Mouse (Mus musculus): ENCODE data around the gene Nudt19. TPM values are rescaled to one million over a fixed set of nuclear protein-coding genes. Genes with fewer than 3 reads are reported as not detected.
"Not testable (repeated sequence)": the region's sequence is repeated elsewhere in the genome, so short reads cannot be mapped to it uniquely, and the experiment has no call there.

Gene Nudt19
- polyA plus RNA-seq, 1 experiment from 2014 or later = 86.7 TPM

DNA sequence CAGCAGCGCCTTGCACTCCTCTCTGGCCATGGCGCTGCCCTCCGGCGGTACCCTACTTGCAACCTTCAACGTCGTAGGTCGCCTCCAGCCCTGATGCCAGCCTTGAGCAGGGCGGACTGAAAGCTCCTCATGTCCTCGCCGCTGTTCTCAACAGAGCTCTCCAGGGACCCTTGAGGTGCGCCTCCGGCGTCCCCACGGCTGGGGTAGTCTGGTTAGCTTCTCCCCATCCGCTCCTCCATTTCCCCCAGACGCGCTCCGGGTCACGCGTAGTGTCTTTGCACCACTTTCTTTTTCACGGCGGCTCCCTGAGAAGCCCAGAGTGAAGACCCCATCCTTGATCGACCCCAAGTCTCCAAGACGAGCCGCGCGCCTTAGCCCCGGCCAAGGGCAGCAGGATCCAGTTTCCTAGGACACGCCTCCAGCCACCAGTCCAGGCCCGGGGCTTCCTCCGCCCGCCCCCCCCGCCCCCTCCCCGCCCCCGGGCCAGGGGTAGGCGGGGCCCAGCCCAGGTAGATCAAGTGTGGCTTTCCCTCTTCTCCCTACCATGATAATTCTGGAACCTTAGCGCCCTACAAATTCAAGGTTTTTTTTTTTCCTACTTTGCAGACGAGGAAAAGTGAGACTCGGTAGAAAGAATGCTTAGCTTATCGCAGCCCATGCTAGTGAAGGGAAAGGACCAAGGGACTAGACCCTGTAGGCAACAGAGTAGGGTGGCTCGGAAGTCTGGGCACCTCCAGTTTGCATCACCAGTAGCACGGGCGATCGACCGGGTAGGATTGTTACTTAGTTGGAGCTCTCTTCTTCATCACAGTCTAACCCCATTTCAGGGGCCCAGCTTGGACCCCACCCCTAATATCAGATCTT is 29.3 kb upstream of the Nudt19 start, which contains the start of gene Rgs9bp:
Gene Rgs9bp (minus strand): TSS at position 392 of the 864 bp plus-strand sequence.
- Histone ChIP-seq H3K9ac (peak within 1 kb of the TSS; percentile 76), H3K9me3 (no peaks in the 10 kb centered on the region), H3K4me2 (peak within 1 kb of the TSS; percentile 97), H3K36me3 (no peaks in the 10 kb centered on the region), H3K4me3 (peak within 1 kb of the TSS; percentile 72), H3K27me3 (peaks cover 44% of the 10 kb centered on the region), H3K4me1 (replicated peaks) (peaks cover 34% of the 10 kb centered on the region), H3K27ac (replicated peaks) (peak within 1 kb of the TSS; percentile 74)
- peak; percentile 68 for ATAC-seq (ENCODE audit: low read depth)
- WGBS = under 1% methylated on average over 45 of the region's 45 CpGs

- Histone ChIP-seq H3K36me3 (no peaks in the 10 kb centered on the region), H3K4me1 (replicated peaks) (peaks cover 34% of the 10 kb centered on the region), H3K27me3 (peaks cover 44% of the 10 kb centered on the region), H3K9me3 (no peaks in the 10 kb centered on the region), H3K27ac (replicated peaks) (no peak overlapping the region), H3K4me2 (peak overlapping the region; percentile 97), H3K9ac (peak overlapping the region; percentile 64), H3K4me3 (peak overlapping the region; percentile 72)
- ATAC-seq (ENCODE audit: low read depth) = no peak
- WGBS = under 1% methylated on average over 50 of the region's 50 CpGs
Observed at GRCm38 (mm10) chr7:35584786-35585190, 28.7 kb upstream of the Nudt19 start.

DNA sequence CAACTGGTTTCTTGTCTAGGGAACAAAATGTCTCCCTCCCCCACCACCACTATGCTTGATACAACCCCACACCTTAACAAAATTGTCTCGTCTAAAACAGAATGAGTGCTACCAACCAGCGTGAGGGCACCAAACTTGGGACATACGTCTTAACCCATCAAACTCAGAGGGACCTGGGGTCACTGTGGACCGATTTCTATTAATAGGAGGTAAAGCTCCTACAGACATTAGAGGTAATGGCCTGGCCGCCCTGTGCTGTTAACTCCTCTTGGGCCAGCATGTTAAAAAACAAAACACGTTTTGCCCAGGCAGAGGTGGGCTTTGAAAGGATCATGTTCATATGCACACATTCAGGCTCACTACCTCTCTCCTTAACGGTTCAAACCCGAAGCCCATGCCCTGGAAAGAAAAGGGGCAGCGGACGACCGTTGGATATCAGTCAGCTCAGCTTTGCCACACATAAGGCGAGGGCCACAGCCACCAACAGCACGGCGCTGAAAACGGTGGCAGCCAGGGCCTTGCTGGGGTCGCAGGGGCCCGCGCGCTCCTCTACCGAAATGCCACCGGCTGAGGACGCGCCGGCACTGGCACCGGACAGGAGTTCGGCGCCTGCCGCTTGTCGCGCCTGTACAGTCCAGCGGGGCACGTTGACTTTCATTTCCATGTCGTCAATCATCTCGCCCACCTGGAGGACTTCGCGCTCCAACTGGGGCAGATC is 28.1 kb upstream of the Nudt19 start:
- WGBS = 6% methylated on average over 36 of the region's 36 CpGs
- no peak for ATAC-seq (ENCODE audit: low read depth)
- Histone ChIP-seq H3K36me3 (no peaks in the 10 kb centered on the region), H3K27ac (replicated peaks) (no peak overlapping the region), H3K27me3 (peaks cover 44% of the 10 kb centered on the region), H3K4me3 (peak overlapping the region; percentile 72), H3K4me2 (peak overlapping the region; percentile 97), H3K9me3 (no peaks in the 10 kb centered on the region), H3K4me1 (replicated peaks) (peaks cover 31% of the 10 kb centered on the region), H3K9ac (peak overlapping the region; percentile 64)

DNA sequence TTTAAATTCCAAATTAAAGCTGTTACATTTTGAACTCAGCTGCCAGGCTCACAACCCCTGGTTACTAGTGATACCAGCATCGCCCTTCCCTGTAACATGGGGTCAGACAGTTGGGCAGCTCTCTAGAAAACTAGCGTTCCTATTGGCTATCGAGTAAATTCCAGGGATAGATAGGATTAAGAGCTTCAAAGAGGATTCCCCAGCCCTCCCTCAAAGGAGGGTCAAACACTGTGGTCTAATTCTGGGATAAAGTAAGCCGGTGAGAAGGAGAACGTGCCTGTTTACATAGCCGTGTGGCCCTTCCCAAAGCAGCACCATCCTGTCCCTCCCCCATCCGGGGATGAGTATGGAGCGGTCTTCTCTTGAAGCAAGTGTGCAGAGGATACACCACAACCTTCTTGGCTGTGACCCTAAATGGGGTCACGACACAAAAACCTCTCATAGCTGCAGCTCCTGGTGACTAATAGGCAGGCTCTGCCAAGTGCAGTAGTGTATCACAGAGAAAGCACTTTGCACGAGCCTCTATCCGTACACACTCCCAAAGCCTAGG is 27.4 kb upstream of the Nudt19 start:
- no peak for ATAC-seq (ENCODE audit: low read depth)
- Histone ChIP-seq H3K36me3 (no peaks in the 10 kb centered on the region), H3K9ac (no peak overlapping the region), H3K4me1 (replicated peaks) (peaks cover 29% of the 10 kb centered on the region), H3K27me3 (peaks cover 44% of the 10 kb centered on the region), H3K4me2 (no peak overlapping the region), H3K27ac (replicated peaks) (no peak overlapping the region), H3K4me3 (no peak overlapping the region), H3K9me3 (no peaks in the 10 kb centered on the region)
- 21% methylated on average over 11 of the region's 11 CpGs for WGBS

DNA sequence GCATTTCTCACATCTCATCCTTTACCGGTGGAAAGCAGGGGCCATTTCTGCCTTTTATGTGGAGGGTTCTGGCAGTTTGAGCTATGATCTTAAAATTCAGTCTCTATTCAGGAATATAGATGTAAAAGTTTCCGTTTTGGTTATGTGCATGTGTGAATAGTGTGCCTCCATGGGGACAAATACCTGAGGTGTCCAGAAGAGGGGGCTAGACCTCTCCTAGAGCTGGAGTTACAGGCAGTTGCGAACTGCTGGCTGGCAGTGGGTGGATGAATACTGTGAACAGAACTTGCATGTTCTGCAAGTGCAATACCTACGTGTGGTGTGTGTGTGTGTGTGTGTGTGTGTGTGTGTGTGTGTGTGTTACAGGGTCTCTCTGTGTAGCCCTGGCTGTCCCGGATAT is 26.6 kb upstream of the Nudt19 start:
- no peak overlapping the region for H3K4me2 ChIP-seq
- 73% methylated on average over 5 of the region's 5 CpGs for WGBS
- peaks cover 28% of the 10 kb centered on the region for H3K4me1 ChIP-seq (replicated peaks)
- H3K27me3 ChIP-seq = peaks cover 48% of the 10 kb centered on the region
- no peaks in the 10 kb centered on the region for H3K9me3 ChIP-seq
- no peak overlapping the region for H3K27ac ChIP-seq (replicated peaks)
- no peaks in the 10 kb centered on the region for H3K36me3 ChIP-seq
- ATAC-seq (ENCODE audit: low read depth) = no peak
- H3K4me3 ChIP-seq = no peak overlapping the region
- no peak overlapping the region for H3K9ac ChIP-seq

DNA sequence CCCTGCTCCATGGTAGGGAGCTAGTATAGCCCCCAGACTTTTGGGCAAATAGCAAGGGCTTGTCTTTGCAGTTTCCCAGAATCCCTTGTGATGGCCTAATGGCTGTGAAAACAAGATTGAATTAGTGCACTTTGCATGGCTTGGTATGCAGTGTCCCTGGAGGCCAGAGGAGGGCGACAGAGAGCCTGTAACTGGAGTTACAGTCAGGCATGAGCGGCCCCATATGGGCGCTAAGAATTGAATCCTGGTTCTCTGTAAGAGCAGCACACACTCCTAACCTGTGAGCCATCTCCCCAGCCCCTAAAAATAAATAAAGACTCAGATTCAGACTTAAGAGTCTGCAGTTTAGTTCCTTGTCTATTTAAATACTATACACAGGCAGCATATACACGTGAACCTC is 23.7 kb upstream of the Nudt19 start:
- Histone ChIP-seq H3K4me3 (no peak overlapping the region), H3K9me3 (no peaks in the 10 kb centered on the region), H3K9ac (no peak overlapping the region), H3K27me3 (peaks cover 50% of the 10 kb centered on the region), H3K4me1 (replicated peaks) (peaks cover 10% of the 10 kb centered on the region), H3K27ac (replicated peaks) (no peak overlapping the region), H3K36me3 (no peaks in the 10 kb centered on the region), H3K4me2 (no peak overlapping the region)
- 34% methylated on average over 4 of the region's 4 CpGs for WGBS
- ATAC-seq (ENCODE audit: low read depth) = no peak

- H3K4me3 ChIP-seq; H3K27ac ChIP-seq (replicated peaks); ATAC-seq (ENCODE audit: low read depth); H3K4me2 ChIP-seq; H3K4me1 ChIP-seq (replicated peaks); H3K9me3 ChIP-seq; H3K9ac ChIP-seq; H3K36me3 ChIP-seq; H3K27me3 ChIP-seq: not testable (repeated sequence)
- 21% methylated on average over 6 of the region's 6 CpGs for WGBS
Observed at GRCm38 (mm10) chr7:35570883-35571282, 14.8 kb upstream of the Nudt19 start.

DNA sequence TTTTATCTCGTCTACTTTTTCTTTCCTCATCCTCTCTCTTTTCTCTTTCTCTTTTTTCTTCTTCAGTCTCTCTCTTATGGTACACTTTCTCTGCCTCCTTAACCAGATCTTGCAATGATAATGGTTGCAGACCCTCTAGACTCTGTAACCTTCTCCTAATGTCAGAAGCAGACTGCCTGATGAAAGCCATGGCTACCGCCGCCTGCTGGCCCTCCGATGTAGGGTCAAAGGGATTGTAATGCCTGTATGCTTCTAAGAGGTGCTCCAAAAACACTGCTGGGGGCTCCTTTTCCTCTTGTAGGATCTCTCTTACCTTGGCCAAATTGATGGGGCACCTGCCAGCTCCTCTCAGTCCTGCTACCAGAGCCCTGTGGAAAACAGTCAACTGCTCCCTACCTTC is 13.6 kb upstream of the Nudt19 start:
- H3K9me3 ChIP-seq; H3K4me2 ChIP-seq; H3K9ac ChIP-seq; H3K27ac ChIP-seq (replicated peaks); H3K27me3 ChIP-seq; H3K4me1 ChIP-seq (replicated peaks); H3K36me3 ChIP-seq; ATAC-seq (ENCODE audit: low read depth); H3K4me3 ChIP-seq: not testable (repeated sequence)
- 90% methylated on average over 4 of the region's 4 CpGs for WGBS

DNA sequence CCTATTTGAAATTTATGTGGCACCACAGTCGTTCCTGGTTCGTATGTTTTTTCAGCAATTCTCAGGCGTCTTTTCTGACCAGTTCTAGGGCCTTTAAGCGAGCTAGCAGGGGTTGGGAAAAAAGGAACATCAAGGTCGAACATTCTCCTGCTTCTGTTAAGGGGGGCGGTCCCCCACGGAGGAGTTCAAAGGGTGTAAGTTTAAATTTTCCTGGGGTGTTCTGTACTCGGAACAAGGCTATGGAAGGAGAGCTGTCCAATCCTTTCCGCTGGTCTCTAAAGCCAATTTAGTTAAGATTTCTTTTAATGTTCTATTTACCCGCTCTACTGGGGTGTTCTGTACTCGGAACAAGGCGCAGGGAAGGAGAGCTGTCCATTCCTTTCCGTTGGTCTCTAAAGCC is 9.9 kb upstream of the Nudt19 start:
- H3K4me2 ChIP-seq; H3K27me3 ChIP-seq; H3K27ac ChIP-seq (replicated peaks); H3K4me3 ChIP-seq; ATAC-seq (ENCODE audit: low read depth); H3K9me3 ChIP-seq; H3K9ac ChIP-seq; H3K4me1 ChIP-seq (replicated peaks); H3K36me3 ChIP-seq: not testable (repeated sequence)
- 81% methylated on average over 13 of the region's 13 CpGs for WGBS

DNA sequence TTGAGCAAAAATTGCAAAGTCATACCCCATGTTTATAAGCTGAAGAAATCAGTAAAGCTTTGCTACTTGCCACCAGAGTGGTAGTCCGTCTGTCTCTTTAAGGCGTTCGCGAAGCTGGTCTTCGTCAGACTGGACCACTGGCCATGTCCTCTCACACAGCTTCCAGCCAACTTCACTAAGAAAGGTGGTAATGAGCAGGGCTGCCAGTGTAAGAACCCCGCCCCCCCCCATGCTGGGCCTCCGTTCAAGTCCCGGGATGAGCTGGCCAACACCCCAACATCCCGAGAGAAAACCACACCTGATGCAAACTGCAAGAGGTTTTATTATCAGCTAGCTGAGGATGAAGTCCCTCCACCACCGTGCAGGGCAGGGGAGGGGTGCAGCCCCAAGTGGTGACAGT is 8.8 kb upstream of the Nudt19 start:
- ATAC-seq (ENCODE audit: low read depth); H3K27ac ChIP-seq (replicated peaks); H3K4me1 ChIP-seq (replicated peaks); H3K9me3 ChIP-seq; H3K27me3 ChIP-seq; H3K9ac ChIP-seq; H3K4me2 ChIP-seq; H3K4me3 ChIP-seq; H3K36me3 ChIP-seq: not testable (repeated sequence)
- 86% methylated on average over 10 of the region's 10 CpGs for WGBS

DNA sequence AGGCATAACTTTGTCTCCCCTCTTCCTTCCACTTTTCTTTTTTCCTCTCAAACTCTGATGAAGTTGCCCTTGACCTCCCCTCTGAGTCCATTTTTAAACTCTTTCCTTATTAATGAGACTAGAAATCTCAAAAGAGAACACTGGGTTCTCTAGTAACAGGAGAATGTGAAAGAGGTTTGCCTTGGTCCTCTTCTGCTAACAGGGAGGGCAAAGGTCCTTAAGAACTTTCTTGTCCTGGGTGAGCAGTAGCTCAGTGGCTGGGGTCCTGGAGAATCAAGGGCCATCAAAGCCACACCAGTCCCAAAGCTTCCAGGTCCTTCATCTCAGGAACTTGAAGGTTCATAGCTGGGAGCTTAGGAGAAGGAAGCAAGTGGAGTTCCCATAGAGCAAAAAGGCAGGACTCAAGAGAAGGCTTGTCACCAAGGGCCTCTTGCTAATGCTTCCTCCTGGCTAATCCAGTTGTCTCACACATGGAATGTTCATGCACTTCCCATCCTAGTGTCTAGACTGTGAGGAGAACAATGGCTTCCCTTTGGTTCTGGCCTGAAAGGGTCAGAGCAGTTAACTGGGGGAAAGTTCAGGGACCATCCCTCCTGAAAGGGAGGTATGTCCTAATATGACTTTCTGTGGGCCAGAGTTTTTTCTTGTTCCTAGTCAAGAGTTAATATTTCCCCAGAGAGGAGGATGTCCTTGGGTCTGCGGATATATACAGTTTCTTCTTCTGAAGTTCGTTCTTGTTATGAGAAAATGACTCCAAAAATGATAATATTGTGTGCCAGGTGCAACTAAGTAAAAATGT is 8.2 kb upstream of the Nudt19 start:
- ATAC-seq (ENCODE audit: low read depth) = no peak
- whole genome bisulfite sequencing = 92% methylated on average over 2 of the region's 2 CpGs

GRCm38 (mm10) chr7:35563071-35563470 is 7.0 kb upstream of the Nudt19 start:
- Histone ChIP-seq H3K9ac (no peak overlapping the region), H3K27me3 (no peaks in the 10 kb centered on the region), H3K9me3 (no peaks in the 10 kb centered on the region), H3K4me2 (no peak overlapping the region), H3K27ac (replicated peaks) (no peak overlapping the region), H3K4me1 (replicated peaks) (no peaks in the 10 kb centered on the region), H3K4me3 (no peak overlapping the region), H3K36me3 (no peaks in the 10 kb centered on the region)
- WGBS = 77% methylated on average over 11 of the region's 11 CpGs
- ATAC-seq (ENCODE audit: low read depth) = no peak

More for the DNA sequence above, 8.2 kb upstream of the Nudt19 start:
- Histone ChIP-seq H3K36me3 (no peaks in the 10 kb centered on the region), H3K4me1 (replicated peaks) (no peaks in the 10 kb centered on the region), H3K9me3 (no peaks in the 10 kb centered on the region), H3K9ac (no peak overlapping the region), H3K27me3 (no peaks in the 10 kb centered on the region), H3K4me2 (no peak overlapping the region), H3K27ac (replicated peaks) (no peak overlapping the region), H3K4me3 (no peak overlapping the region)

All from neural tube, embryonic 13.5 days (tissue).